Mouse (Mus musculus) limb, embryonic 12.5 days (tissue): Measurements from ENCODE around the gene Rims4. TPM values are rescaled to one million over a fixed set of nuclear protein-coding genes. Genes with fewer than 3 reads are reported as not detected.

Experiments used
- ATAC-seq: fragments of 200-750 bp; cut with Nextera tagmentation; 2 replicates; pipeline ENCODE4 v1.8.0; 2017; ENCODE audit warnings: low read depth, moderate TSS enrichment; ENCODE audit not compliant: insufficient number of reproducible peaks, insufficient read depth, low FRiP score, low TSS enrichment
- H3K27ac ChIP-seq: fragments of 300-500 bp; sonication (generic); 2 replicates; pipeline ENCODE4 v1.5.1; 2016; ENCODE audit warnings: mild to moderate bottlenecking, moderate library complexity
- H3K27me3 ChIP-seq: fragments of 300-500 bp; sonication (generic); 2 replicates; pipeline ENCODE4 v1.6.1; 2016; ENCODE audit warnings: mild to moderate bottlenecking, moderate library complexity
- H3K36me3 ChIP-seq: fragments of 300-500 bp; sonication (generic); 2 replicates; pipeline ENCODE4 v1.6.1; 2016; ENCODE audit warnings: mild to moderate bottlenecking, moderate library complexity
- H3K4me1 ChIP-seq: fragments of 300-500 bp; sonication (generic); replicated peaks from 2 replicates; pipeline ENCODE4 v1.6.1; 2016
- H3K4me2 ChIP-seq: fragments of 300-500 bp; sonication (generic); 2 replicates; pipeline ENCODE4 v1.6.1; 2016; ENCODE audit warnings: mild to moderate bottlenecking, moderate library complexity
- H3K4me3 ChIP-seq: fragments of 300-500 bp; sonication (generic); replicated peaks from 2 replicates; pipeline ENCODE4 v1.5.1; 2016; ENCODE audit warnings: mild to moderate bottlenecking
- H3K9ac ChIP-seq: fragments of 300-500 bp; sonication (generic); replicated peaks from 2 replicates; pipeline ENCODE4 v1.6.1; 2016; ENCODE audit warnings: mild to moderate bottlenecking, moderate library complexity
- H3K9me3 ChIP-seq: fragments of 300-500 bp; sonication (generic); 2 replicates; pipeline ENCODE4 v1.6.1; 2016; ENCODE audit warnings: mild to moderate bottlenecking, moderate library complexity
- WGBS: fragments of 180-500 bp; shearing (Covaris S2); methylation state at CpG from one replicate; pipeline ENCODE4 v1.1.7; 2016; 5-methylcytosine and 5-hydroxymethylcytosine counted together
- polyA plus RNA-seq: library from polyadenylated mRNA; unstranded; fragments of >200 nt; fragmentation: Nextera tagmentation; extraction: Ambion mirVana; gene quantifications from 2 replicates; pipeline ENCODE4 v1.2.1, GENCODE M21; 2016

Rims4 gene
- polyA plus RNA-seq, 1 experiment from 2014 or later = 0.26 TPM

GRCm38 (mm10) chr2:163866061-163866460 is 52.4 kb downstream of the Rims4 start:
- Histone ChIP-seq H3K4me2 (no peak overlapping the region), H3K27me3 (peaks cover 50% of the 10 kb centered on the region), H3K4me1 (peaks cover 10% of the 10 kb centered on the region), H3K36me3 (no peaks in the 10 kb centered on the region), H3K9ac (no peak overlapping the region), H3K4me3 (no peak overlapping the region), H3K9me3 (no peaks in the 10 kb centered on the region), H3K27ac (no peak overlapping the region)
- 29% methylated on average over 9 of the region's 9 CpGs for WGBS
- no peak for ATAC-seq

DNA sequence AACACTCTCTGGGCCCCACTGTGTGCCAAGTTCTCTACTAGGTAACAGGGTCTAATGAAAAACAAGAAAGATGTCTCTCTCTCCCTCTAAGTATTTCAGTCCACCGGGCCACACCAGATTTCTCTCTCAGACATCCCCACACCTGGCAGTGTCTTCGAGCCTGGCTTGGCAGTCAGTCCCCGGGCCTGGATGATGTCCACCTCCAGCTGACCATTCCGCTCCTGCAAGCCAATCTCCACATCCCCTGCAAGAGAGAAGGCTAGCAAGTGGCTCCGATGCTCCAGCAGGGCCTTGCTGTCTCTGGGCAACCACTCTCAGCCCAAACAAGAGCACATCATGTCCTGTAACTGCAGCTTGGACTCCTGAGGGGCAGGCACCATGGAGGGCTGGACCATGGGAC is 53.2 kb downstream of the Rims4 start:
- H3K9ac ChIP-seq = no peak overlapping the region
- H3K27ac ChIP-seq = no peak overlapping the region
- WGBS = 94% methylated on average over 5 of the region's 5 CpGs
- ATAC-seq = no peak
- H3K9me3 ChIP-seq = no peaks in the 10 kb centered on the region
- H3K4me1 ChIP-seq = peaks cover 10% of the 10 kb centered on the region
- peaks cover 56% of the 10 kb centered on the region for H3K27me3 ChIP-seq
- no peak overlapping the region for H3K4me3 ChIP-seq
- H3K36me3 ChIP-seq = no peaks in the 10 kb centered on the region
- H3K4me2 ChIP-seq = no peak overlapping the region

DNA sequence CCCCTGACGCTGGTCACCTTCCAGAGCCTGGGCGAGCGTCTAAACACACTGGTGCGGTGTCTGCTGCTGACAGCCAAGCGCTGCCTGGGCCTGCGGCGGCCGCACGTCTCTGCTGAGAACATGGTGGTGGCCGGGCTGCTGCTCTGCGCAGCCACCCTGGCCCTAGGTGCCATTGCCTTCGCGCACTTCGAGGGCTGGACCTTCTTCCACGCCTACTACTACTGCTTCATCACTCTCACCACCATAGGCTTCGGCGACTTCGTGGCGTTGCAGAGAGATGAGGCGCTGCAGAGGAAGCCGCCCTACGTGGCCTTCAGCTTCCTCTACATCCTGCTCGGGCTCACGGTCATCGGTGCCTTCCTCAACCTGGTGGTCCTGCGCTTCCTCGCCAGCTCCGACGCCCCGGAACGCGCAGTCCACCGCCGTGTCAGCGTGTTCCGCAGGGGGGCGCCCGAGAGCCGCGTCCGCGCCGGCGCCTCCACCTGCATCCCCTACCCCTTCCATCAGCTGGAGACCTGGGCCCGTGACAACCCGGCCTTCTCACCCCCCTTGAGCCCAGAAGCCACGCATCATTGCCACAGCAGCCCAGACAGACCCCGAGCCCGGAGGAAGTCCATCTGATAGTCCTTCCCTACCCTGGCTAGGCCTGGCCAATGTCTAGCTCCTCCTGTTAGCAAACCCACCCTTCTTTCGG is 60.1 kb downstream of the Rims4 start:
- H3K27ac ChIP-seq = no peak overlapping the region
- 17% methylated on average over 50 of the region's 50 CpGs for WGBS
- H3K4me2 ChIP-seq = peak overlapping the region; percentile 31; the same call in 1 of the 2 replicates
- no peak for ATAC-seq
- peak overlapping the region; percentile 10 for H3K4me3 ChIP-seq
- no peaks in the 10 kb centered on the region for H3K36me3 ChIP-seq
- H3K9me3 ChIP-seq = no peaks in the 10 kb centered on the region
- H3K27me3 ChIP-seq = peaks cover 99% of the 10 kb centered on the region
- peaks cover 10% of the 10 kb centered on the region for H3K4me1 ChIP-seq
- H3K9ac ChIP-seq = no peak overlapping the region

DNA sequence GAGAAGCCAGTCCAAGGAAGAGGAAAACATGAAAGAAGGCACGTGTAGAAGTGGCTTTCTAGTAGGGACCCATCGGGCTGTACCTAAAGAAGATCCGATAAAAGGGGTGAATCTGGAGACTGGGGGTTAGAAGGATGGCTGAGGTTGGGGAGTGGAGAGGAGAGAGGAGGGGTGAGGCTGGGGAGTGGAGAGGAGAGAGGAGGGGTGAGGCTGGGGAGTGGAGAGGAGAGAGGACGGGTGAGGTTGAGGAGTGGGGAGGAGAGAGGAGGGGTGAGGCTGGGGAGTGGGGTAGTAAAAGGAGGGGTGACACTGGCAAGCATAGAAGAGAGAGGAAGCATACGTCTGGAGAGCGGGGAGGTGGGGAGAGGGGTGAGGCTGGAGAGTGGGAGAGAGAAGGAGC is 61.2 kb downstream of the Rims4 start:
- H3K36me3 ChIP-seq = no peaks in the 10 kb centered on the region
- H3K4me2 ChIP-seq = no peak overlapping the region
- 80% methylated on average over 6 of the region's 6 CpGs for WGBS
- no peaks in the 10 kb centered on the region for H3K9me3 ChIP-seq
- no peak for ATAC-seq
- H3K9ac ChIP-seq = no peak overlapping the region
- H3K27ac ChIP-seq = no peak overlapping the region
- peaks cover 97% of the 10 kb centered on the region for H3K27me3 ChIP-seq
- no peak overlapping the region for H3K4me3 ChIP-seq
- peaks cover 11% of the 10 kb centered on the region for H3K4me1 ChIP-seq

DNA sequence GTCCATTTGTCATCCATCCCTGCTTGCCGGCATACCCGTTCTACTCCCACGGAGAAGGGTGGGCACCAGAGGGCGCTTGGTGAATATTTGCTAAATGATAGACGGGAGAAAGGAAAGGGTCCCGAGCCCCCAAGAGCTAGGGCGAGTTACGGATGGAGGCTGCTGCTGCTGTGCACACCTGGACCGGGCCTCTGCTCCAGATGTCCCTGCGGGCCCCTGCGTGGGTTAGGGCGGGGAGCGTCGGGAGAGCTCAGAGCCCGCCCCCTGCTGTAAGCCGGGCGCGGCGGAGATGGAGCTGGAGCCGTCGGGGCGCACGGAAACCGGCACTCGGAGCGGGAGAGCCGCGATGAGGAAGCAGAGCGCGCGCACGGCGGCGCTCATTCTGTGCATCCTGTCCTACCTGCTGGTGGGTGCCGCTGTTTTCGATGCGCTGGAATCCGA is 65.0 kb downstream of the Rims4 start, which contains the start of gene Kcnk15:
Kcnk15 (plus strand) TSS at position 191 of the 441 bp plus-strand sequence.
- no peak within 1 kb of the TSS for H3K9ac ChIP-seq
- 1% methylated on average over 38 of the region's 38 CpGs for WGBS

GRCm38 (mm10) chr2:163842043-163842442 is 76.4 kb downstream of the Rims4 start:
- Histone ChIP-seq H3K9me3 (no peaks in the 10 kb centered on the region), H3K4me3 (no peak overlapping the region), H3K36me3 (no peaks in the 10 kb centered on the region), H3K9ac (no peak overlapping the region), H3K4me1 (no peaks in the 10 kb centered on the region), H3K4me2 (no peak overlapping the region), H3K27ac (no peak overlapping the region), H3K27me3 (peaks cover 4% of the 10 kb centered on the region; the same call in 1 of the 2 replicates)
- WGBS = 76% methylated on average over 4 of the region's 4 CpGs
- no peak for ATAC-seq

More for the DNA sequence above, 65.0 kb downstream of the Rims4 start, which contains the start of gene Kcnk15:
- H3K9me3 ChIP-seq = no peaks in the 10 kb centered on the region
- H3K4me3 ChIP-seq = peak within 1 kb of the TSS; percentile 31
- H3K36me3 ChIP-seq = no peaks in the 10 kb centered on the region
- H3K27ac ChIP-seq = no peak within 1 kb of the TSS
- H3K4me2 ChIP-seq = peak within 1 kb of the TSS; percentile 39
- peaks cover 93% of the 10 kb centered on the region for H3K27me3 ChIP-seq
- 0 out of 2 replicates have a peak, but pooled peaks have one; percentile 61 for ATAC-seq
- H3K4me1 ChIP-seq = peaks cover 11% of the 10 kb centered on the region; the same call in 1 of the 2 replicates

DNA sequence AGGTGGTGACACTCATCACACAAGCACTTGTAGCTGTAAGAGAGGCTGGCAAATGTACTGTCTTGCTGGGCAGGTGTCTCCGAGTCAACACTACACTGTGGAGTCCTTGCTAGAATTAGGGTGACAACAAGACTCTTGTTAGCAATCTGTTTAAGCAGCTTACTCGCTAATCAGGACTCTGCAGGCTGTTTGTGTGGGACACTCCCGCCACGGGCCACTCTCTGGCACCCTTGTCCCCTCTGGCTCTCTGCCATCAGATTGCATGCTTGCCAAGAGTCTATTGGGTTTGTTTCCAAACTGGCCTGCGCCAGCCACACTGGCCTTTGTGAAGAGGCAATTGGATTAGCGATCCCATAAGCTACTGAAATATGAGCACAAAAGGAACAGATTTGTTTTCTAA is 79.0 kb downstream of the Rims4 start:
- no peak overlapping the region for H3K9ac ChIP-seq
- ATAC-seq = no peak
- H3K4me2 ChIP-seq = no peak overlapping the region
- no peak overlapping the region for H3K27ac ChIP-seq
- H3K36me3 ChIP-seq = no peaks in the 10 kb centered on the region
- no peaks in the 10 kb centered on the region for H3K4me1 ChIP-seq
- 74% methylated on average over 6 of the region's 6 CpGs for WGBS
- peaks cover 4% of the 10 kb centered on the region; the same call in 1 of the 2 replicates for H3K27me3 ChIP-seq
- no peak overlapping the region for H3K4me3 ChIP-seq
- H3K9me3 ChIP-seq = no peaks in the 10 kb centered on the region

DNA sequence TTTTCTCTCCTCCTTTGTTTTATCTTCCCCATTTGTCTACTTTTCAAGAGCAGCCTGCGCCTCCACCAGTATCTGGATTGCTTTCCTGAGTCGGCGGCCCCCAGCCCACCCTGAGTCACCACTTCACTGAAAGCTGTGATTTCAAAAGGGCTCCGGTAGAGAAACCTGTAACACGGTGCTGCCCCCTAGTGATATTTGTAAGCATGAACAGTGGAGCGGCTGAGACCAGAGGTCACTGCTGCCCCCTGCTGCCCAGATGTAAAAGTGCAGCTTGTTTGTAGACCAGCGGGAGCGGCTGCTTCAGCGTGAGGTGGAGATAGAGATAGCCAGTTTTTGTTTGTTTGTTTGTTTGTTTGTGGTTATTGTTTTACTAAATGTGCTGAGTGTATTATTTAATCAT is 80.4 kb downstream of the Rims4 start:
- WGBS = 21% methylated on average over 9 of the region's 9 CpGs
- peaks cover 4% of the 10 kb centered on the region; the same call in 1 of the 2 replicates for H3K27me3 ChIP-seq
- no peak overlapping the region for H3K9ac ChIP-seq

DNA sequence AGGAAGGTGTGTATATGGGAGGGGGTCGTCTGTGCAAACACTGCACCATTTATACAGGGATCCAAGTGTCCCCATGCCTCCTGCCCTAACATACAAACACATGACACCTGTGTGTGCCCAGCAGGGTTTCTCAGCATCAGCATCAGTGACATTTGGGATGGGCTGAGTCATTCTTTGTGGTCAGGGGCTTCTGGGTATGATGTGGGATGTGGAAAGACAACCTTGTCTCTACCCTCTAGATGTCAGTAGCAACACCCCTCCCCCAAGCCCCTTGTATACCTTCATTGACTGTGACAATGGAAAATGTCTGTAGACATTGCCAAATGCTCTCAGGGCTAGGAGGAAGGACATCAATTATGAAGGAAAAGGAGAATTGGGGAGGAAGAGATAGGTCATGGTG is 87.3 kb downstream of the Rims4 start:
- no peaks in the 10 kb centered on the region for H3K4me1 ChIP-seq
- H3K27me3 ChIP-seq = no peaks in the 10 kb centered on the region
- ATAC-seq = no peak
- H3K36me3 ChIP-seq = no peaks in the 10 kb centered on the region
- H3K4me3 ChIP-seq = no peak overlapping the region
- WGBS = 50% methylated on average over 1 of the region's 1 CpGs
- no peak overlapping the region for H3K4me2 ChIP-seq
- H3K9me3 ChIP-seq = no peaks in the 10 kb centered on the region
- H3K27ac ChIP-seq = no peak overlapping the region
- no peak overlapping the region for H3K9ac ChIP-seq

More for the DNA sequence above, 80.4 kb downstream of the Rims4 start:
- no peak overlapping the region for H3K27ac ChIP-seq
- no peaks in the 10 kb centered on the region for H3K9me3 ChIP-seq
- H3K4me3 ChIP-seq = no peak overlapping the region
- H3K4me2 ChIP-seq = no peak overlapping the region
- no peak for ATAC-seq
- H3K36me3 ChIP-seq = no peaks in the 10 kb centered on the region
- H3K4me1 ChIP-seq = no peaks in the 10 kb centered on the region

DNA sequence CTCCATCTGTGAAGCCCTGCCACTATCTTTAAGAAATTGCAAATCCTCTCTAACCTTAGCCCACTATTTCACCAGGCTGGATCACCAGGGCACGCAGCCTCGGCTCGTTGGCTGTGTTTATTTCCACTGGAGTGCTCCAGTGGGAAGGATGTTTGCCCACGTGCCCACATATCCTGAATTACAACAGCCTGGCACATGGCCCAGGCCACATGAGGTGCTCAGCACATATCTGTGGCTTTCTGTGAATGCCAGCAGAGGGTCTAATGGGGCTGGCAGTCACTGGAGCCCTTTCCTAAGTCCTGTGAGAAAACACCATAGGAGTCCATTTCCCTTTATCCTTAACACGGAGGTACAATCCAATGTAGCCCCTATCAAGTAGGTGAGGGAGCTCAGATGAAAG is 92.0 kb downstream of the Rims4 start:
- 79% methylated on average over 5 of the region's 5 CpGs for WGBS
- H3K36me3 ChIP-seq = no peaks in the 10 kb centered on the region
- H3K4me1 ChIP-seq = peaks cover 7% of the 10 kb centered on the region; the same call in 1 of the 2 replicates
- H3K9me3 ChIP-seq = no peaks in the 10 kb centered on the region
- H3K4me2 ChIP-seq = no peak overlapping the region
- no peak overlapping the region for H3K4me3 ChIP-seq
- H3K9ac ChIP-seq = no peak overlapping the region
- ATAC-seq = no peak
- no peak overlapping the region for H3K27ac ChIP-seq
- no peaks in the 10 kb centered on the region for H3K27me3 ChIP-seq

GRCm38 (mm10) chr2:163825861-163826260 is 92.6 kb downstream of the Rims4 start:
- Histone ChIP-seq H3K27ac (no peak overlapping the region), H3K27me3 (no peaks in the 10 kb centered on the region), H3K36me3 (no peaks in the 10 kb centered on the region), H3K4me3 (no peak overlapping the region), H3K9me3 (no peaks in the 10 kb centered on the region), H3K4me2 (no peak overlapping the region), H3K4me1 (peaks cover 7% of the 10 kb centered on the region; the same call in 1 of the 2 replicates), H3K9ac (no peak overlapping the region)
- ATAC-seq = no peak
- WGBS = 82% methylated on average over 1 of the region's 1 CpGs
